Mouse (Mus musculus): Measurements from ENCODE around the gene Cd44. TPM values are rescaled to one million over a fixed set of nuclear protein-coding genes. Genes with fewer than 3 reads are reported as not detected.

Cd44 gene
- polyA plus RNA-seq, 1 experiment from 2014 or later = 3.3 TPM

DNA sequence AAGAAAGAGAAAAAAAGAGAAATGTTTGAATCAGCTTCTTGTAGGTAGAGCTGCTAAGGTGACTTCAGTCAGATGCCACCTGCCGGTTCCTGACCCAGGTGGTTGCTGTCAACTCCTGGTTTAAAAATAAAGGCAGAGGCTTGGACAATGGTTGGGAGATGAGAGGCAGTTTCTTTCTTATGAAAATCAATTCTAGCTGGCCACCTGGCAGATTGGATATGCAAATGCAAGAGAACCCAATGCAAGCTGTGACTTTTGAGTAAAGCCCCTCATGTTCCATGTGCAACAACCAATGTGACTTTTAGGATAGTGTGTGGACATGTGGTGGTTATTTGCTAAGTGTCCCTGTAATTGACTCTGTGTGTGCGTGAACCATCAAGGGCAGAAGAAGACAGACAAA, 33.0 kb downstream of the Cd44 start:
- Histone ChIP-seq H3K4me1 (replicated peaks) (peaks cover 7% of the 10 kb centered on the region; the same call in 1 of the 2 replicates), H3K27me3 (no peaks in the 10 kb centered on the region)

DNA sequence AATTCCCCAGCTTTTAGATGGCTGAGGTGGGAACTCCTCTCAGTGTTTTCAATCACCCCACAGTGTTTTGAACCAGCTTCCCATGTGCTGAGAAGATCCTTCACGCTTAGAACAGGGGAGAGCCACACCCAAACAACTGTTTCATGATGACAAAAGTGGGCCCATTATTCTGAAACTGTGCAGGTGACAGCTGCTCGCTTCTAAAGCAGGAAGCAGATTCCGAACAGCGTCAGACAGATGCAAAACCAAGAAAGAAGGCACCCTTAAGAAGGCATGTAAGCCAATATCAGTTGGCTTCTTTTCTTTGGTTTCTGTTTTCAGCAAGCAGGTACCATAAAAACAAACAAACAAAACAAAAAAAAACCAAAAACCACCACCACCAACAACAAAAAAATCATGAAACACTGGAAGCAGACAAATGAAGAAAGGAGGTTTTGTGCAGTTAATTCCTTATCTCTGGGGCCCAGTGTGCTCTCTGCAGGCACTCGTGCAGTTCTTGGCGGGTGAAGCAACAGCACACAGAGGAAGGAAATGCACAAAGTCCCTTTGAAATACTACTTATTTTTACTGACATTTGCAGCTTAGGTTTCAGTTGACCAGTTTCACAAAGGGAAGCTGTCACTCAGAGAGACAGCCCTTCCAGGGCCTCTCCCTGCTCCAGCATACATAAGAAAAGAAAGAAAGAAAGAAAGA, 33.9 kb downstream of the Cd44 start:
- H3K27me3 ChIP-seq = no peaks in the 10 kb centered on the region
- no peak overlapping the region for H3K9ac ChIP-seq (replicated peaks)
- no peak overlapping the region for H3K4me3 ChIP-seq (replicated peaks)
- H3K27ac ChIP-seq = no peak overlapping the region
- no peak overlapping the region for H3K4me2 ChIP-seq
- WGBS = 58% methylated on average over 6 of the region's 6 CpGs
- 0 out of 2 replicates have a peak, but pooled peaks cover 3% of the 10 kb centered on the region for H3K4me1 ChIP-seq (replicated peaks)
- no peak for ATAC-seq (ENCODE audit: insufficient number of reproducible peaks, insufficient read depth, low FRiP score, low TSS enrichment, low read depth)
- H3K36me3 ChIP-seq = no peaks in the 10 kb centered on the region
- no peaks in the 10 kb centered on the region for H3K9me3 ChIP-seq

More for the DNA sequence above, 33.0 kb downstream of the Cd44 start:
- no peak overlapping the region for H3K4me2 ChIP-seq
- 90% methylated on average over 2 of the region's 2 CpGs for WGBS
- no peak overlapping the region for H3K27ac ChIP-seq
- no peaks in the 10 kb centered on the region for H3K36me3 ChIP-seq
- no peak overlapping the region for H3K4me3 ChIP-seq (replicated peaks)
- H3K9ac ChIP-seq (replicated peaks) = no peak overlapping the region
- no peaks in the 10 kb centered on the region for H3K9me3 ChIP-seq
- ATAC-seq (ENCODE audit: insufficient number of reproducible peaks, insufficient read depth, low FRiP score, low TSS enrichment, low read depth) = no peak

DNA sequence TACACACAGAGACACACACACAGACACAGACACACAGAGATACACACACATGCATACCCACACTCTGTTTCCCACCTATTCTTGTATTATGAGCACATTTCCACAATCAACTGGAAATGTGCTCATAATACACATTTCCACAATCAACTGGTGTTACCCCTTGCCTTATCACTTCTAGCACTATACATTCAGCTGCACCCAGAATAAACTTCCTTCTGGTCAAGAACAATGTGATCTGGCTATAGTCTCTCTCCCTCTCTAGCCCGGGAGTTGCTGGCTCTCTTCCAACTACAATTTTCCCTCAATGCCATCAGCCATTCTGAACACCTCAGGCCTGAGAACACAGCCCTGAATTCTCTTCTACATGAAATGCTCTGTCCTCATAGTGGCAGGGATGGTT, 34.9 kb downstream of the Cd44 start:
- Histone ChIP-seq H3K9ac (replicated peaks) (no peak overlapping the region), H3K4me1 (replicated peaks) (0 out of 2 replicates have a peak, but pooled peaks cover 3% of the 10 kb centered on the region), H3K9me3 (no peaks in the 10 kb centered on the region), H3K4me2 (no peak overlapping the region), H3K27me3 (no peaks in the 10 kb centered on the region), H3K4me3 (replicated peaks) (no peak overlapping the region), H3K27ac (no peak overlapping the region), H3K36me3 (no peaks in the 10 kb centered on the region)
- ATAC-seq (ENCODE audit: insufficient number of reproducible peaks, insufficient read depth, low FRiP score, low TSS enrichment, low read depth) = no peak
- 54% methylated on average over 1 of the region's 1 CpGs for WGBS

DNA sequence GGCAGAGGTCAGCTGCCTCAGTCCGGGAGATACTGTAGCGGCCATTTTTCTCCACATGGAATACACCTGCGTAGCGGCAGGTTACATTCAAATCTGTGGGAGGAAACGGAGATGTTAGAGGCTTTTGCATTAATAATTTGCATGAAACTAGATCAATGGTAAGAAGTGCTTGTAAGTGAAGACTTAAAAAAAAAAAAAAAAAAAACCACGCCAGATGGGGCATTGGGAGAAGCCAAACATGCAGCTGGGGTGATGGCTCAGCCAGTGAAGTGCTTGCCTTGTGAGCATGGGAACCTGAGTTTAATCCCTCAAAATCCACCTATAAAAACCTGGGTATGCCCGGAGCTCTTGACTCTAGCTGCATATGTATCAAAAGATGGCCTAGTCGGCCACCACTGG, 36.1 kb downstream of the Cd44 start:
- WGBS = 88% methylated on average over 8 of the region's 8 CpGs
- no peak for ATAC-seq (ENCODE audit: insufficient number of reproducible peaks, insufficient read depth, low FRiP score, low TSS enrichment, low read depth)

DNA sequence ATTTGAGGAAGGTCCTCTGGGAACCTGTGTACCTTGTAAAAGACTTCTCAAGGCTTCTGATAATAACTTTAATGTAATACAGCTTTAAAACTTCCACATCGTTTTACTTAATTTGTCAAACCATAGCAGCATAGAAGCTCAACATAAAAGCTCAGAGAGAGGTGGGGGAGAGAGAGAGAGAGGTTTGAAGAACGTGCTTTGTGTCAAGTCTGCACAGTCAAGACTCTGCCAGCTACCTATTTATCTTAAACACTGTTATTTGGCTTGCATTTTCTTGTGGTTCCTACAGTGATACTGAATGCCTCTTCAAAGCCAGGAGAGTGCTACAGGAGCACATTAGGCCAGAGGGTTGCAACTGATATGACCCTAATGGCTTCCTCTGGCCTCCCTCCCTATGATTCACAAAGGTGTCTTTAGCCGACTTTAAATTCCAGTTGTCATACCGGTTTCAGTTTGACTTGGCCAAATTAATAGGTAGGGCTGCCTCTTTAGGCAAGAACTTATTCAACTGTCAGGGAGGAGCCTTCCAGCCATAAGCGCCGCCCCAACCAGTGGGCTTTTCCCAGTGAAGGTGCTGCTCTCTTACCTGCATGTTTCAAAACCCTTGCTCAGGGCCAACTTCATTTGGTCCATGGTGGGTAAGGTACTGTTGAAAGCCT, 36.6 kb downstream of the Cd44 start:
- H3K4me1 ChIP-seq (replicated peaks) = 0 out of 2 replicates have a peak, but pooled peaks cover 3% of the 10 kb centered on the region
- H3K4me2 ChIP-seq = no peak overlapping the region
- 70% methylated on average over 6 of the region's 6 CpGs for WGBS
- no peaks in the 10 kb centered on the region for H3K9me3 ChIP-seq
- no peak overlapping the region for H3K9ac ChIP-seq (replicated peaks)
- no peaks in the 10 kb centered on the region for H3K27me3 ChIP-seq
- H3K36me3 ChIP-seq = no peaks in the 10 kb centered on the region
- no peak overlapping the region for H3K27ac ChIP-seq
- ATAC-seq (ENCODE audit: insufficient number of reproducible peaks, insufficient read depth, low FRiP score, low TSS enrichment, low read depth) = no peak
- H3K4me3 ChIP-seq (replicated peaks) = no peak overlapping the region

More for the DNA sequence above, 36.1 kb downstream of the Cd44 start:
- no peaks in the 10 kb centered on the region for H3K27me3 ChIP-seq
- H3K36me3 ChIP-seq = no peaks in the 10 kb centered on the region
- no peak overlapping the region for H3K9ac ChIP-seq (replicated peaks)
- H3K27ac ChIP-seq = no peak overlapping the region
- no peak overlapping the region for H3K4me2 ChIP-seq
- H3K9me3 ChIP-seq = no peaks in the 10 kb centered on the region
- H3K4me3 ChIP-seq (replicated peaks) = no peak overlapping the region
- H3K4me1 ChIP-seq (replicated peaks) = 0 out of 2 replicates have a peak, but pooled peaks cover 3% of the 10 kb centered on the region

DNA sequence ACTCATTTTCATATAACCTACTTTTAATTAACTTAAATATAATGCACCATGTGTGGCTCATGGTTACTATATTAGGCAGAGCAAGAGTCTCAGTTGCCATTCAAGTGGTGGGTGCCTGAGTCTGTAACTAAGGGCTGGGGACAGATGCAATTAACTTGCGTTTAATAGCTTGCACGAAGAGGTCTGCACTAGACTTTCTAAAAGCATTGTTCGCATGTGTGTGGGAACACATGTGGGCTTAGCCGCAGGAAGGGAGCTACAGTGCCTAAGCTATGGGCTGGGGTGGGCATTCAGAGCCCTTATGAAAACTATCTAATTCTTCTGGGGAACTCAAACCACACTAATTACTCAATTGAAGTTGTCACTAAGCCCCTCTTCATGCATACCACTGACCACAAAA, 37.4 kb downstream of the Cd44 start:
- H3K9me3 ChIP-seq = no peaks in the 10 kb centered on the region
- no peak overlapping the region for H3K9ac ChIP-seq (replicated peaks)
- no peaks in the 10 kb centered on the region for H3K27me3 ChIP-seq
- H3K4me2 ChIP-seq = no peak overlapping the region
- no peak overlapping the region for H3K27ac ChIP-seq
- no peaks in the 10 kb centered on the region for H3K36me3 ChIP-seq
- no peak overlapping the region for H3K4me3 ChIP-seq (replicated peaks)
- no peak for ATAC-seq (ENCODE audit: insufficient number of reproducible peaks, insufficient read depth, low FRiP score, low TSS enrichment, low read depth)
- WGBS = 56% methylated on average over 4 of the region's 4 CpGs
- 0 out of 2 replicates have a peak, but pooled peaks cover 3% of the 10 kb centered on the region for H3K4me1 ChIP-seq (replicated peaks)

DNA sequence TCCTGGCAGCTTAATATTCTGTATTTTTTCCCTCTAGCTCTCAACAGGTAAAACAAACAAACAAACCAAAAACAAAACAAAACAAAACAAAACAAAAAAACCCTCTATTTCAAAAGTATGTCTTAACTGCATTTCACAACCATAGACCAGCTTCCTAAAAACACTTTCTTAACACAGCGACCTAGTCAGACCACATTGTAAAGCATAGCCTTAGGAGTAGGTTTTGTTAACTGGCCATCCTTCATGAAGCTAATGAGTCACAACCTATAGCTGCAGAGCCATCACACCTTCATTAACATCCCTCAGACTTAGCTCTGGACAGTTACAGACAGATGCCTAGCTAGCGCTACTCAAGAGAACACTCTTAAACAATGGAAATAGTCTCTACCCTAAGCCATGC, 37.9 kb downstream of the Cd44 start:
- 70% methylated on average over 2 of the region's 2 CpGs for WGBS
- Histone ChIP-seq H3K27me3 (no peaks in the 10 kb centered on the region), H3K4me2 (no peak overlapping the region), H3K4me1 (replicated peaks) (0 out of 2 replicates have a peak, but pooled peaks cover 3% of the 10 kb centered on the region), H3K9ac (replicated peaks) (no peak overlapping the region), H3K4me3 (replicated peaks) (no peak overlapping the region), H3K9me3 (no peaks in the 10 kb centered on the region), H3K27ac (no peak overlapping the region), H3K36me3 (no peaks in the 10 kb centered on the region)
- no peak for ATAC-seq (ENCODE audit: insufficient number of reproducible peaks, insufficient read depth, low FRiP score, low TSS enrichment, low read depth)

DNA sequence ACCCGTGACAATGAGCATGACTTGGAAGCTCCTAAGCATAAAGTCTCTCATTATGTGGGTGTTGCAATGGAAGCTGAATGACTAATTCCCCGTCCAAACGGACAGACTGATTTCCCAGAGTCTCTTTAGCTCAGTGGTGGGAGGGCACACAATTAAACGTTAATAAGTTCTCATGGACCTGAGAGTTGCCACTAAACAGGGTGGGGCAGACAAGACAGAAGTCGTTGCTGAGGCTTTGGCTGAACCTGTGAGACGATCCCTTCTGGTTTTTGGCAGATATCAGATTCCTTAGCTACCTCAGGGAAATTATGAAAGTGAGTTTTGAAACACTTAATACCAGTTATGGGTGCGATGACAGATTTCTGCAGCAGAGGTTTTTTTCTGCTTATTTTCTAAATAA, 38.8 kb downstream of the Cd44 start:
- H3K9ac ChIP-seq (replicated peaks) = no peak overlapping the region
- no peaks in the 10 kb centered on the region for H3K27me3 ChIP-seq
- ATAC-seq (ENCODE audit: insufficient number of reproducible peaks, insufficient read depth, low FRiP score, low TSS enrichment, low read depth) = no peak
- no peaks in the 10 kb centered on the region for H3K9me3 ChIP-seq
- no peak overlapping the region for H3K4me3 ChIP-seq (replicated peaks)
- no peak overlapping the region for H3K4me2 ChIP-seq
- H3K36me3 ChIP-seq = no peaks in the 10 kb centered on the region
- H3K4me1 ChIP-seq (replicated peaks) = 0 out of 2 replicates have a peak, but pooled peaks cover 3% of the 10 kb centered on the region
- no peak overlapping the region for H3K27ac ChIP-seq
- 67% methylated on average over 7 of the region's 7 CpGs for WGBS

DNA sequence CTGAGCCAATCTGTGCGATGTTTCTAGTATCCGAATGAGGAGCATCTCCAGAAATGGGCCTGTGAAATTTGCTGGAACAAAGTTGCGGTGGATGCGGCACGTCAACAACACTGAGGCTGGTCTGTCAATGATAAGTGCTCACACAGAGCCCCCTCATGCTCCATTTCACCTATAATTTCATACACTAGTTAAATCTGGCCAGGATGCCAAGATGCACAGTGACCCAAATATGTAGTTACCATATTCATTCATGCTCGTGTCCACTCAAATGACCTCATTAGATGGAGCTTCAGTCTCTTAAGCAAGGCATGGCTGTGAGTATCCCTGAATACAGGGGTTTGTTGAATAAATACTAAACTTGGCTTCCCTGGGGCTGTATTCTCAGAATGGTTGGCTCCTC, 43.2 kb downstream of the Cd44 start:
- Histone ChIP-seq H3K27ac (no peak overlapping the region), H3K36me3 (no peaks in the 10 kb centered on the region), H3K27me3 (no peaks in the 10 kb centered on the region), H3K9me3 (no peaks in the 10 kb centered on the region), H3K4me3 (replicated peaks) (no peak overlapping the region), H3K4me2 (no peak overlapping the region), H3K9ac (replicated peaks) (no peak overlapping the region), H3K4me1 (replicated peaks) (no peaks in the 10 kb centered on the region)
- 95% methylated on average over 6 of the region's 6 CpGs for WGBS
- no peak for ATAC-seq (ENCODE audit: insufficient number of reproducible peaks, insufficient read depth, low FRiP score, low TSS enrichment, low read depth)

DNA sequence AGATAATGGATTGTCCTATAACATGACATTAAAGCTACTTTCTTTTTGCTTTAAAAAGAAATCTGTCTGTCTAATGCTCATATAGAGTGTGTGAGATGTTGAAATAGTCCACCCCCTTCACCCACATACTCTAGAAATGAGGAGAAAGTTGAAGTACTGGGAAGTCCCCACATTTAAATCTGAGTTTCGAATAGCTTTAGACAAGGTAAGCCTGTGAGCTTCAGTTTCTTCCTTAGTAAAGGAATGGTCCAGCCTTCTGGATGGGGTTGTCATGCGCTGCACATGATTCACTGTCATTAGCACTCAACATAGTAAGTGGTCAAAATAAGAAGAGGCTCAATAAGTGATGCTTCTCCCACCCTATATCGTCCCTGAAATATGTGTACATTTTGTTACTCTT, 48.2 kb downstream of the Cd44 start:
- H3K4me1 ChIP-seq (replicated peaks) = no peaks in the 10 kb centered on the region
- H3K4me2 ChIP-seq = no peak overlapping the region
- no peaks in the 10 kb centered on the region for H3K9me3 ChIP-seq
- ATAC-seq (ENCODE audit: insufficient number of reproducible peaks, insufficient read depth, low FRiP score, low TSS enrichment, low read depth) = no peak
- no peak overlapping the region for H3K4me3 ChIP-seq (replicated peaks)
- no peaks in the 10 kb centered on the region for H3K36me3 ChIP-seq
- H3K27ac ChIP-seq = no peak overlapping the region
- H3K9ac ChIP-seq (replicated peaks) = no peak overlapping the region
- WGBS = 88% methylated on average over 3 of the region's 3 CpGs
- no peaks in the 10 kb centered on the region for H3K27me3 ChIP-seq

DNA sequence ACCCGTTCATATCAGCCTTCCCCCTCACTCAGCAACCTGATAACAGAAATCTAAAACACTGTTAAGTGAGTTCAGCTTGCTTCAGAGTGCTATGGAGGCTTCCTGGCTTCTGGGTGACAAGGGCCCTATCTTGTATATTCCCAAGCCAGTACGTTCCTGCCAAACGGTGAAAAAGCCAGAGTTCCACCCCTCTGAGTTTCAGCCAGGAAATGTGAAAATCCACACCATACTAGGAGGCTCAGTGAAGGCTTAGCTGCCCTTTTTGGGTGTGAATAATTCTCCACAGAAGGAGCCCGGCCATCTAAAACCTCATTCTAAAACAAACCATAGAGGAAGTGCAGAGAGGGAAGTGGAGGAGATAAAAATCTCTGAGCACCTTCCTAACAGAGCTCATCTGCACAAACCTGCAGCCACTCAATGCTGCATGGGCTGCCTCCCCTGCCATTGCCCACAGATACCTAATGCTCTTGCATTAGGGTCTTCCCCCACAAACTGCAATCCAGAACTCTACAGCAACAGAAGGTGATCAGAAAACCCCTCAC, 49.5 kb downstream of the Cd44 start:
- no peaks in the 10 kb centered on the region for H3K4me1 ChIP-seq (replicated peaks)
- no peak for ATAC-seq (ENCODE audit: insufficient number of reproducible peaks, insufficient read depth, low FRiP score, low TSS enrichment, low read depth)
- H3K9ac ChIP-seq (replicated peaks) = no peak overlapping the region
- no peak overlapping the region for H3K4me3 ChIP-seq (replicated peaks)
- H3K36me3 ChIP-seq = no peaks in the 10 kb centered on the region
- H3K27me3 ChIP-seq = no peaks in the 10 kb centered on the region
- no peak overlapping the region for H3K4me2 ChIP-seq
- no peaks in the 10 kb centered on the region for H3K9me3 ChIP-seq
- 60% methylated on average over 4 of the region's 4 CpGs for WGBS
- H3K27ac ChIP-seq = no peak overlapping the region
